Mouse (Mus musculus): ENCODE measurements around the gene Hexim1.

- no peak for TF ChIP-seq POLR2A (IDR thresholded peaks at IDR 0.05; ENCODE audit: low read depth, low read length)
- TF ChIP-seq CTCF (conservative IDR thresholded peaks at IDR 0.05; ENCODE audit: insufficient read depth, insufficient read length, low read depth, low read length) = no peak
Observed at GRCm38 (mm10) chr11:103113771-103114170, 2.3 kb upstream of the Hexim1 start.
